Mouse (Mus musculus): Measurements from ENCODE around the gene Yju2.
"Not testable (repeated sequence)": the region's sequence is repeated elsewhere in the genome, so short reads cannot be mapped to it uniquely, and the experiment has no call there.

The Yju2 gene

DNA sequence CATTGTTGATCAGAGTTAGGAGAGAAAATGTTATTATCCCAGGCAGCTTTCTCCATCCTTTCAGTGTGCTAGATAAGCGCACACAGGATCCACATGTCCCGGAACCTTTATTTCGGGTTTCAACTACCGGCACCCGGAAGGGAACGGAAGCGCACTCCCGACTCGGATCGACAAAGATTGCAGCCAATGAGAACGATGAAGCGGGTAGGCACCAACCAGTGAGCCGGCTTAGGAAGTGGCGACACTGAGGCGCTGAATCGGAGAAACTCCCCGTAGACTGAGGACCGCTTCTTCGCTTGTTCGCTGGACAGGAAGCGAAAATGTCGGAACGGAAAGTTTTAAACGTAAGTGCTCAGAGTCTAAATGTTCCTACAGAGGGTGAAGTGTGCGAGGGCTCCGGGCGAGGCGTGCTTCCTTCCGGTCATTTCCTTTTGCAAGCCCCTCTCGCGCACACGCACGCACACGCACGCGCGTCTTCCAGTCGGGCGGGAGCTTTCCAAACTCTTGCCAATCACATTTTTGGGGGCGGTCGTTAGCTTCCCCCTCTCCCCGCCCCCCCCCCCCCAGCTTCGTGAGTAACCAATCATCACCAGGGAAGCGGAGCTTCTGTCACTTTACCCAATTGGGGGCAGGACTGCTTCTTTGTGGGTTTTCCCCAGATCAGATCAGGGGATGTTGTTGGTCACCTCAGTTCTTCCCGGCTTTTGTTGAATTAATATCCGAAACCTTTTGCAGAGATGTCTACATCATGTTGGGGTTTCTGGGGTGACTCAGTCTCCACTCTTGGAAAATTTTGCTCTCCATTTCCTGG lies at the start of gene Yju2:
Gene Yju2, plus strand, starts transcription at position 182 of the 811 bp plus-strand sequence.
- DNase-seq: peak; percentile 92

DNA sequence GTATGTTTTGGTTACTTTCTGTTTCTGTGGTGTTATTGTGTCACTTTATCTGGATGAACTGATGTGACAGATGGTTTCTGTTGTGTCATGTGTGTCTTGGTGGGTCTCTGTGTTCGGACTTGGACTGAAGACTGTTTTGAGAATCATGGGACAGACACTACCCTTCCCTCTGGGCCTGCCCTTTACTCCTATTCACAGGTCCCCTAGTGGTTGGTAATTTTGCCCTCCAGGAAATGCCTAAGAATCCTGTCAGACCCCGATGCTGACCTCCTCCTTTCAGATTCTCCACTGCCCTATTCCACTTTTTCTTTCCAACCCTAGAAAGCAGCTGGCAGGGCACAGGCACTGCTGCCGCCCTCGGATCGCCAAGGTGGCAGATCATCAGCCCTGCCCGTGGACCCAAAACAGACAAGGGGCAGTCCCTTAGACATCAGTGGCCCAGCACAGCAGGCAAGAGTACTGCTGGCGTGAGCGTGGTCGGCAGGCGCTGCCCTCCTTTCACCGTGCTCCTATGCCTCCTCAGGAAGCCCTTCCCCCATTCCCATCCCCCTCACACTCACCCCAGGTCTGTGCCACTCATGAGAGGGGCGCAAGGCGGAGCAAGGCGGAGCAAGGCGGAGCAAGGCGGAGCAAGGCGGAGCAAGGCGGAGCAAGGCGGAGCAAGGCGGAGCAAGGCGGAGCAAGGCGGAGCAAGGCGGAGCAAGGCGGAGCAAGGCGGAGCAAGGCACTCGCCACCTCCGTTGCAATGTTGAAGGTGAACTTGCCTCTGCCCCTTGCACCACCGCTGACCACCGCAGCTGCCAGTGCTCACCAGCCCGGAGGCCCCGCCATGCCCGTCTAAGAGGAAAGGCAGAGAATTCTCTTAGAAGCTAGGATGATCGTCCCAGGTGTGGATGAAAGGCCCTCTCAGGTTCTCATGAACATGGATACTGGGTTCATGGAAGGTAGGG lies 27.1 kb upstream of the Yju2 start:
- peak; percentile 69 for DNase-seq

DNA sequence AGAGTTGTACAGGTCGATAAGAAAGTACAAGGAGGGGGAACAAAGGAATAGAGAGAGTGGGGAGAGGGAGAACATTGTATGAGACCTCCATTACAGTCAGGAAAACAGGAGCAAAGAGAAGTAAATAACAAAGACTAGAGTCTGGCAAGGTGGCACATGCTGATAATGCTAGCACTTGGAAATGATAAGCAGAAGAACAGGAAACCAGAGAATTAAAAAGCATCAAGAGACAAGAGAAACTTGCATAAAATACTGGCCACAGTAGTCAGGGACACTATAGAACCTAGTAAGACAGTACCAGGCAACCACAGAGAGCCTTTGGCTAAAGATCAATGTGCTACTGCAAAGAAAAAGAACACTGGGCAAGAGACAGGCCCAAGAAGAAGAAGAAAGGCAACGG lies 26.3 kb upstream of the Yju2 start:
- no peak for DNase-seq

DNA sequence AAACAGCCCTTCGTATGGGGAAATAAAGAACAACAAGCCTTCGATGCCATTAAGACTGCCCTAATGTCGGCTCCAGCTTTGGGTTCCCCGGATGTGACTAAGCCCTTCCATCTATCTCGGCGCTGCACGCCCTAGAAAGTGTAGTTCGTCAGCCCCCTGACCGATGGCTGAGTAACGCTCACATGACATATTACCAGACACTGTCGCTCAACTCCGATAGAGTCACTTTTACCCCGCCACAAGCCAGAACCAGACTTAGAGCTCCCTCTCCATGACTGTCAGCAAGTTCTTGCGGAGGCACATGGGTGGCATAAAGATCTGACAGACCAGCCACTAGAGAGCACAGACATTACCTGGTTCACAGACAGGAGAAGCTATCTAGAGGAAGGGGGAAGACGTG lies 25.7 kb upstream of the Yju2 start:
- no peak for DNase-seq

DNA sequence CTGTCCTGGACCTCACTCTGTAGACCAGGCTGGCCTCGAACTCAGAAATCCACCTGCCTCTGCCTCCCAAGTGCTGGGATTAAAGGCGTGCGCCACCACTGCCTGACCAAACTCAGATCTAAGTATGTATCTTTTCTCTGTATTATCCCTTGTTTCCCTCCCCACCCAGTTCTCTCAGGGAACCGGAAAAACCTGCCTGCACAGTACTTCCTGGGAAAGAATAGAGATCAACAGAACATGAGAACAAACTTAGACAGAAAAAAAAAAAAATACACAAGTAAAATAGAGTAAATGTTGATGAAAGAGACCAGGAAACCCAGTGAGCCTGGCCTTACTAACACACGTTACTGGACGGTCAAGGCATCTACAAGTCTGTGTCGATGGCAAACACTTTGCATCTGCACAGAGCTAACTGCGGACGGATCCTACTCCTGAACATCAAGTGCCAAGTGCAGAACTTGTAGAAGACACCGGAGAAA lies 14.5 kb upstream of the Yju2 start:
- DNase-seq: not testable (repeated sequence)

GRCm38 (mm10) chr17:55944866-55945682 lies 13.8 kb upstream of the Yju2 start:
- DNase-seq: peak; percentile 92

DNA sequence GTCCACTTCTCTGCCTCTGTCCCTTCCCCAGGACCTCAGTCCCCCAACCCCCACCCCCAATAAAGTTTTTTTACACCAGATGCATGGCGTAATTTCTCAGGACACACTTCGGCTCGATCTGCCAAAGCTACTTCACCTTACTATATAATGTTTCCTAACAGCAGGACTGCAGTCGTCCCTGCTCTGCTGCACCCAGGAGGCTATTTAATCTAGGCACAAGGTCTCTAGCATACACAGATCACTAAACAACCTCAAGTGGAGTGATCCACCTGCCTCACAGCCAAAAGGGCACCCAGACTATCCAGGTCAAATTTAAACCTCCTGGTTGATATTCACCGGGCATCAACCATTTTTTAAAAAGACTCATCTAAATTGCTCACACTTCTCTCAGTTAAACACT lies 13.2 kb upstream of the Yju2 start:
- DNase-seq: no peak

GRCm38 (mm10) chr17:55948647-55949046 lies 10.3 kb upstream of the Yju2 start:
- no peak for DNase-seq

GRCm38 (mm10) chr17:55949400-55949799 lies 9.5 kb upstream of the Yju2 start, which contains the start of gene Zfp119b:
Zfp119b (minus strand) TSS chr17:55949500.
- no peak for DNase-seq

DNA sequence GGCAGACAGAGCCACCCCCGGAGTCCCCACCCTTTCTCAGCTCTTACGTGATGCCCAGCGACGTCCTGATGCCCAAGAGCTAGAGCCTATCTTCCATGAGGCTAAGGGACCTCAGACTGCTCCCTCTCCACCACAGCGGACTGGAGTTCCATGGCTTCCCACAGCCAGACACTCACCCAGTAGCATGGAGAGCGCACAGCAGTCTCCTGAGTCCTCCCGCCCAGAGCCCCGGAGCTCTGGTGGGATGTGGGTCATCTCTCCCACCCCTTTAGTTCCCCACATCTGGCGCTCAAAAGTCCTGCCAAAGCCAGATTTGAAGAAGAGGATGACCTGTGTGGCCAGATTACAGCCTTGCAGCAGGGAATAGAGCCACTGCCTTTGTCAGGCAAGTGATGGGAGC lies 8.3 kb upstream of the Yju2 start:
- DNase-seq: no peak

DNA sequence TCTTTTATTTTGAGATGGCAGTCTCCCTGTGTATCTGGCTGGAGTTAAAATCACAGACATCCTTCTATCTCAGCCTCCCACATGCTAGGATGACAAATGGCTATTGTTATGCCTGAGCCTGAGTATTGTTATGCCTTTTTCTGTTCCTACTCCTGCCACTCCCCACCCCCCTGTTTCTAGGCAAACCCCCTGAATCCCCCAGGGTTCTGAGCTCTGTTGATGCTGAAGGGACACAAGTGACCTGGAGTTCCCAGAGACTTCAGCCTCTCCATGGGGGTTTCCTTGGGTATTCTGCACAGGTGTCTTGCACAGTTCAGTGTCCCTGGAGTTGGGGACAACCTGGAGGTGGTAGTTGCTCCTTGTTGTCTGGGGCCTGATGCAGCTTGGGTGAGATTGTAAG lies 6.9 kb upstream of the Yju2 start:
- no peak for DNase-seq

DNA sequence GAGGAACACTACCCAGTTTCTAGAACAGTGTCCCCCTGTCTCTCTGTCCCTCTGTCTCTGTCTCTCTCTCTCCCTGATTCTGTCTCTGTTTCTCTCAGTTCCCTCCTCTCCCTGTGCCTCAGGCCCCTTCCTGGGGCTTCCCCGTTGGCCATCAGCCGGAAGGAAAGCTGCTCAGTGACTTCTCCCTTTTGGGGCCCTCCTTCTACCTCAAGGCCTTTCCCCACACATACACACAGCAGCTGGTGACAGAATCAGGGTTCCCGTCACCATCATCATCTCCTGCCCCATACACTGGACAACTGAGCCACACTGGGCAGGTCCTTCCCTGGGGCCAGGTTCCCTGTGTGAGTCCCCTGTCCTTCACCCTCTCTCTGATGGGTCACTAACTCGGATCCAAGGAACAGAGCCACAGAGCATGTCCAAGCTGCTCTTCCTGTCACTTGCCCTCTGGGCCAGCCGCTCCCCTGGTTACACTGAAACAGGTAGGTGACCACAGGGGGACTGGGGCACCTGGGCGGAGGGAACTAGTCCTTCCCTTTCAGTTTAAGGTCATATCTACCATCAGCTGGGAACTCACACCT lies 6.4 kb upstream of the Yju2 start, which contains the start of gene Ebi3:
Gene Ebi3, plus strand, starts transcription at position 194 of the 581 bp plus-strand sequence.
- DNase-seq: no peak

- no peak for DNase-seq
Measured at GRCm38 (mm10) chr17:55953751-55954150, 5.1 kb upstream of the Yju2 start.

GRCm38 (mm10) chr17:55954229-55954628 lies 4.7 kb upstream of the Yju2 start:
- DNase-seq: no peak

- peak; percentile 79 for DNase-seq
Measured at GRCm38 (mm10) chr17:55956129-55956528, 2.8 kb upstream of the Yju2 start.

DNA sequence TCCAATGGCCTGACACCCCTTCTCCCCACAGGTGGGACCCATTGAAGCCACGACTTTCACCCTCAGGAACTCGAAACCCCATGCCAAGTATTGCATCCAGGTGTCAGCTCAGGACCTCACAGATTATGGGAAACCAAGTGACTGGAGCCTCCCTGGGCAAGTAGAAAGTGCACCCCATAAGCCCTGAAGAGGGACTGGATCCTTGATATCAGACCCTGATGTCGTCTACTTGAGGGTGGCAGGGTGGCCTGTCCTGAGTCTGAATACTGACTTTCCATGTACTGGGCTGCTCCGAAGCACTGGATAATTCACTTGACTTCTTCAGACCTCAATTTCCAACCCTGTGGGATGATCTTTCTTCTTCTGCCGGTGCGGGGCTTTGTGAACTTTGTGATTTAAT lies 2.3 kb upstream of the Yju2 start:
- DNase-seq: no peak

- peak; percentile 84 for DNase-seq
Measured at GRCm38 (mm10) chr17:55957168-55957567, 1.7 kb upstream of the Yju2 start.

DNA sequence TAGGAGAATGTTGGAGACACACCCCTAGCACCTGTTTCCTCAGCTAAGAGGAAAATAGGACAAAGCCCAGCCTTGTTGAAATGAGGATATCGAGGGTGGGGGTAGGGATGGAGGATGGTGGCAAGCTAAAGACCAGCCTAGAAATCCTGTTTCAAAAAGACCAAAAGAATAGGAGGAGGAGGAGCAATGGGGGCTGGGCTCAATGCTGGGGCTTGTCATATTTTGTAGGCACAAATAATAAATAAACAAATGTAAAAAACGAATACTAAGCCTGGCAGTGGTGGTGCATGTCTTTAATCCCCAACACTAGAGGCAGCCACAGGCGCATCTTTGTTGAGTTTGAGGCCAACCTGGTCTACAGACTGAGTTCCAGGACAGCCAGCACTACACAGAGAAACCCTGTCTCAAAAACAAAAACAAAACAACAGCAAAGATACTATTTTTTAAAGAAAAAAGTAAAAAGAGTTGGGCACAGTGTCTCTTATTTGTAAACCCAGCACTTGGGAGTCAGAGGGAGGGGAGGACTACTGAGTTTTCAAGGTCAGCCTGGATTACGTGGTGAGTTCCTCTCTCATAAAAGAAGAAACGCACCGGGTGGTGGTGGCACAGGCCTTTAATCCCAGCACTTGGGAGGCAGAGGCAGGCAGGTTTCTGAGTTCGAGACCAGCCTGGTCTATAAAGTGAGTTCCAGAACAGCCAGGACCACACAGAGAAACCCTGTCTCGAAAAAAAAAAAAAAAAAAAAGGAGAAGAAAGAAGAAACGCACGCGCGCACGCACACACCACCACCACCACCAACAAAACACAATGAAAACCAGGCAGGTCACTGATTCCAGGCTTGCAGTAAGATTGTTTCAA lies 944 bp upstream of the Yju2 start:
- no peak for DNase-seq

GRCm38 (mm10) chr17:55958584-55958886 lies 364 bp upstream of the Yju2 start:
- DNase-seq: no peak

DNA sequence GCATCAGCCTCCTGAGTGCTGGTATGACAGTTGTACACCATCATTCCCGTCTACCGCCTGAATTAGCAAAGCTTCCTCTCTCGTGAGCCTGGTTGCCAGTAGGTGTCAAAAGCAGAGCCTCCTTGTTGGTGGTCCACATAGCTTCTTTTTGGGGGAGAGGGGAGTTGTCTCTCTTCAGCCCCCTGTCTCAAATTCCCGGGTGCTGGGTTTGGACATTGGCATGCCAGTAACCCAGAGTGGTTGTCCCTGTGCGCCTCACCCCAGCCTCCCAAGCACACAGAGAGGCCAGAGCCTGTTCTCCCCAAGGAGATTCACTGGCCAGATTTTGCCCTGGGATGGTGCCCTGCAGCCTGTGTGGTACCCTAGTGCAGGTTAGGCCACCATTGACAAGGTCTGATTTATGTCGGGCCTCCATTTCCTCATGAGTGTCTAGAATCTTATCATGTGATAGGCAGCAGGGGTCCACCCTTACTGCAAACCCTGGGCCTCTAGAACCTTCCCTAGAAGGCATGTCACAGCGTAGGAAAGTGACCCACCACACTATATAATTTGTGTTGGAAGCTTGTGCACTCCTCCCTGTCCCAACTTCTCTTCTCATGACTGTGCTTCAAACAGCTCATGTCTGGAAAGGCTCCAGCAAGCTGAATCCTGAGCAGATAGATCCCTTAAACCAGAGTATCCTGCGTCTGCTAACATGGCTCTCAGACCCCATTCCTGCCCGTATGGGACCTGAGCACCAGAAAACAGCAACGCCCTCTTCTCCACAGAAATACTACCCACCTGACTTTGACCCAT lies 1.2 kb downstream of the Yju2 start:
- DNase-seq: no peak

GRCm38 (mm10) chr17:55960791-55961190 lies 1.9 kb downstream of the Yju2 start:
- no peak for DNase-seq

Measured in lung, postnatal 14 days (tissue).